ENCODE assay signal across 10 mouse cellular contexts in the genomic region with DNA sequence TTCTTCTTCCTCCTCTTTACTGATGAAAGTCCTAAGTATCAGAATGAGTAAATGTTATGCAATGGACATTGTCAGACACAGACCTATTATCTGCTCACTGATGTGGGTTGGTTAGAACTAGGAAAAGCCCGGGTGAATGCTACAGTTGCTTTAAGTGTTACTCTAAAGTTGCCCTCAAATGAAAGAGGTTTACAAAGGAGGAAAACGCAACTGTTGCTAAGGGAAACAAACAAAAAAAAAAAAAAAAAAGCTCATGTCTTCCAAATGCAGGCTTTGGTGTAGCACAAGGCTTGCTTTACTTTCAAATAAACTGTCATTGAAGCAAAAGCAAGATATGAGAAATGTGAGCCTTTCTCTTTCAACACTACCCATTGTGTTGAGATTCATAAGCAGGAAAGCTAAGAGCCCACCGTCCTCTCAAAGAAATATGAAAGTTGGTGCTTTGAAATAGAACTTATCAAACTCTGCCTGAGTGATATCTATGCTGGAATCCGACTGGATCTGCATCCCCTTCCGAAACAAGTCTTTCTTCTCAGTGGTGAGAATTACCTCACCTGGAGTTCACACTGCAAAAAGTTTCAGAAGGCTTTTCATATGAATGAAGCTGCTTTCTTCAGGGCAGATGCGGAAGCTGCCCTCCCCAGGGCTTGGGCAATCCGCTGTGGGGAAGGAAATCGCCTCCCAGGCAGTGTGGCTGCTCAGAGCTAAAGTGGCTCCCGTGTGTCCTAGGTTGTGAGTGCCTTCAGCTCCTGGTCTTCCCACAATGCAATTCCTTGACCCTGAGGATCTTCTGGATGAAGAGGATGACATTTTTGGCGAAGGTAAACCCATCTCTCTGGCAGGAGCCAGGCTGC. TPM values are rescaled to one million over a fixed set of nuclear protein-coding genes. Genes with fewer than 3 reads are reported as not detected.
A peak's percentile ranks its signal among the peaks of the same experiment; 100 is the strongest.
DNase-seq lines count a peak whose midpoint lies in the region; ATAC-seq lines count a peak whose summit lies in the region.
"Had no signal": no experiment of that assay in that cellular context is flagged by ENCODE, and none has a peak within 500 bp of the region (broad histone marks: within the 10 kb centered on the region; RNA-seq: fewer than 3 reads in every experiment).

No protein-coding gene starts in this region.

- H3K4me3 ChIP-seq in midbrain, embryonic 10.5 days: no peak overlapping the region
- H3K4me3 ChIP-seq: intestine, embryonic 15.5 days had no signal

- peak; percentile 10 for ATAC-seq in inflammation-experienced regulatory T-cells, adult 6 months
- ATAC-seq in neutrophil, adult 5-6 weeks (ENCODE audit: extremely low read depth, insufficient number of reproducible peaks, low FRiP score, poor library complexity, severe bottlenecking): peak; percentile 35; the same call in 1 of the 2 replicates
- ATAC-seq: intestine, embryonic 15.5 days had no signal

- DNase-seq in 416B (ENCODE audit: low read depth) (peak; percentile 11), A20 (ENCODE audit: low read depth, low spot score) (peak; percentile 44)
- no peak for DNase-seq in left cerebral cortex, postnatal 10 days (ENCODE audit: extremely low spot score in 1 of 2, low spot score in 2 of 2)
- DNase-seq in cerebellum, postnatal 25 days: no peak
- DNase-seq in midbrain, embryonic 10.5 days (ENCODE audit: low spot score): no peak
- DNase-seq: gastrocnemius, postnatal 14 days; midbrain, embryonic 14.5 days had no signal

- H3K9me3 ChIP-seq in midbrain, embryonic 10.5 days (replicated peaks): no peaks in the 10 kb centered on the region
- H3K9me3 ChIP-seq: intestine, embryonic 15.5 days had no signal

- intact Hi-C loops in left cerebral cortex, postnatal 10 days (cut with DNase I): no loop called here

- no peaks in the 10 kb centered on the region for H3K36me3 ChIP-seq in midbrain, embryonic 10.5 days
- H3K36me3 ChIP-seq: intestine, embryonic 15.5 days had no signal

- peaks cover 18% of the 10 kb centered on the region for H3K4me1 ChIP-seq in midbrain, embryonic 10.5 days
- H3K4me1 ChIP-seq: intestine, embryonic 15.5 days had no signal

- H3K27me3 ChIP-seq in midbrain, embryonic 10.5 days (ENCODE audit: low read depth, poor library complexity, severe bottlenecking): no peaks in the 10 kb centered on the region
- H3K27me3 ChIP-seq: intestine, embryonic 15.5 days had no signal

- H3K27ac ChIP-seq in midbrain, embryonic 10.5 days (replicated peaks): no peak overlapping the region
- H3K27ac ChIP-seq: intestine, embryonic 15.5 days had no signal

- WGBS in midbrain, embryonic 10.5 days: 63% methylated on average over 10 of the region's 10 CpGs

RNA-seq across cellular contexts. Expression of a gene that starts 32.2 kb away (rescaled TPM):
- 100 to 1,000 TPM; 199 to 236 (median 232) TPM for polyA plus RNA-seq in inflammation-experienced regulatory T-cells, adult 6 months (2017; shearing (Covaris generic))
- total RNA-seq in neutrophil, adult 5-6 weeks (2017): 585 and 610 TPM in 2 replicates
- 10 to 100 TPM; 69.2 to 71.9 TPM for total RNA-seq in left cerebral cortex, postnatal 10 days (2021)
- polyA plus RNA-seq in midbrain, embryonic 10.5 days (2016; fragmentation: Nextera tagmentation; extraction: Ambion mirVana): 3.5 and 6.6 TPM in 2 replicates

Comparison
In these comparisons a context has a peak if more than half of its experiments do, and no peak if none do; other contexts are left out.
1. DNase-seq: peak in 416B (single experiment) and A20 (single experiment); none in left cerebral cortex, postnatal 10 days (0 of 2), cerebellum, postnatal 25 days (0 of 2) and midbrain, embryonic 10.5 days (single experiment).